Mouse (Mus musculus) hindbrain, embryonic 16.5 days (tissue): ENCODE data around the gene Neurog3. TPM values are rescaled to one million over a fixed set of nuclear protein-coding genes. Genes with fewer than 3 reads are reported as not detected.
A peak's percentile ranks its signal among the peaks of the same experiment; 100 is the strongest.

ENCODE experiments used
- ATAC-seq: fragments of 200-750 bp; cut with Nextera tagmentation; 2 replicates; pipeline ENCODE4 v1.8.0; 2017; ENCODE audit warnings: moderate TSS enrichment, moderate library complexity
- H3K27ac ChIP-seq: fragments of 300-500 bp; sonication (generic); 2 replicates; pipeline ENCODE4 v1.5.1; 2014; ENCODE audit warnings: low read depth, mild to moderate bottlenecking, control low read depth, low read length, moderate library complexity
- H3K27me3 ChIP-seq: fragments of 300-500 bp; sonication (generic); replicated peaks from 2 replicates; pipeline ENCODE4 v1.6.1; 2014; ENCODE audit warnings: low read length; ENCODE audit not compliant: control insufficient read depth, insufficient read depth
- H3K36me3 ChIP-seq: fragments of 300-500 bp; sonication (generic); 2 replicates; pipeline ENCODE4 v1.6.1; 2014; ENCODE audit warnings: mild to moderate bottlenecking, low read length, moderate library complexity, mixed read lengths; ENCODE audit not compliant: control insufficient read depth, insufficient read depth
- H3K4me1 ChIP-seq: fragments of 300-500 bp; sonication (generic); 2 replicates; pipeline ENCODE4 v1.6.1; 2014; ENCODE audit warnings: low read depth, low read length; ENCODE audit not compliant: control insufficient read depth, insufficient read depth
- H3K4me2 ChIP-seq: fragments of 300-500 bp; sonication (generic); 2 replicates; pipeline ENCODE4 v1.6.1; 2014; ENCODE audit warnings: mild to moderate bottlenecking, low read length, control low read depth, moderate library complexity
- H3K4me3 ChIP-seq: fragments of 300-500 bp; sonication (generic); 2 replicates; pipeline ENCODE4 v1.5.1; 2014; ENCODE audit warnings: mild to moderate bottlenecking, low read length, control low read depth, moderate library complexity
- H3K9ac ChIP-seq: fragments of 300-500 bp; sonication (generic); 2 replicates; pipeline ENCODE4 v1.6.1; 2014; ENCODE audit warnings: low read depth, mild to moderate bottlenecking, control low read depth, low read length, moderate library complexity
- H3K9me3 ChIP-seq: fragments of 300-500 bp; sonication (generic); 2 replicates; pipeline ENCODE4 v1.6.1; 2014; ENCODE audit warnings: mild to moderate bottlenecking, low read length, moderate library complexity; ENCODE audit not compliant: control insufficient read depth
- WGBS: fragments of 180-500 bp; shearing (Covaris S2); extraction: QIAGEN DNeasy Blood & Tissue Kit; methylation state at CpG from one replicate; pipeline ENCODE4 v1.1.7; 2014; 5-methylcytosine and 5-hydroxymethylcytosine counted together
- polyA plus RNA-seq: library from polyadenylated mRNA; unstranded; fragments of >200 nt; fragmentation: Nextera tagmentation; extraction: Ambion mirVana; gene quantifications from 2 replicates; pipeline ENCODE4 v1.2.1, GENCODE M21; 2015

Gene Neurog3
- polyA plus RNA-seq, 1 experiment from 2014 or later: not detected

DNA sequence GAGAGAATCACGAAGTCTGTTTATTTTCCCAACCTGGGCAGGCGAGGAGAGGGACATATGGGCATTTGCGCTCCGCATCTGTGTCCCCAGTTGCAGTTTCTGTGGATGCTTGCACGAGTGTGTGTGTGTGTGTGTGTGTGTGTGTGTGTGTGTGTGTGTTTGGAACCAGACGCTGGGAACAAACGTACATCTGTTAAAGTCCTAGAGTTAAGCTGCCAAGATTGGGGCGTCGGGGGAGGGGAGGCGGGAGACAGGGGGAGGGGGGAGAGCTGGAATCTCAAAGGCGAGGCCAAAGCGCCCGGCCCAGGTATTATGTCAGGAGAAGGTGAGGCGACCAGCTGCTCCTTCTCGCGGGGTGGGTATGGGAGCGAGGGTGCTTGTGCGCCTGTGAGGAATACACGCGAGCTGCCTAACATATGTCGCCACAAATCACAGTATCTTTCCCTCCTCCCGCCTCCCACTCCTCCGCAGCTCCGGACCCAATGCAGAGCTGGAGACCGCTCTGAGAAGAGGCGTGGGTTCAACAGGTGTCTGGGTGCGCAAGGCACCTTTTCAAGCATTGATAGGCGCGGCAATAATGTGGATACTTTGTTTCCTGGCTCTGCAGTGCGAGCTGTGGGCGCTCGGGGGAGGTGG is 4.5 kb upstream of the Neurog3 start:
- Histone ChIP-seq H3K4me2 (peak overlapping the region; percentile 48), H3K9ac (no peak overlapping the region), H3K4me1 (peaks cover 9% of the 10 kb centered on the region), H3K36me3 (no peaks in the 10 kb centered on the region), H3K9me3 (no peaks in the 10 kb centered on the region), H3K27ac (no peak overlapping the region), H3K27me3 (peaks cover 58% of the 10 kb centered on the region), H3K4me3 (peak overlapping the region; percentile 20)
- ATAC-seq: no peak
- 2% methylated on average over 32 of the region's 32 CpGs for WGBS

DNA sequence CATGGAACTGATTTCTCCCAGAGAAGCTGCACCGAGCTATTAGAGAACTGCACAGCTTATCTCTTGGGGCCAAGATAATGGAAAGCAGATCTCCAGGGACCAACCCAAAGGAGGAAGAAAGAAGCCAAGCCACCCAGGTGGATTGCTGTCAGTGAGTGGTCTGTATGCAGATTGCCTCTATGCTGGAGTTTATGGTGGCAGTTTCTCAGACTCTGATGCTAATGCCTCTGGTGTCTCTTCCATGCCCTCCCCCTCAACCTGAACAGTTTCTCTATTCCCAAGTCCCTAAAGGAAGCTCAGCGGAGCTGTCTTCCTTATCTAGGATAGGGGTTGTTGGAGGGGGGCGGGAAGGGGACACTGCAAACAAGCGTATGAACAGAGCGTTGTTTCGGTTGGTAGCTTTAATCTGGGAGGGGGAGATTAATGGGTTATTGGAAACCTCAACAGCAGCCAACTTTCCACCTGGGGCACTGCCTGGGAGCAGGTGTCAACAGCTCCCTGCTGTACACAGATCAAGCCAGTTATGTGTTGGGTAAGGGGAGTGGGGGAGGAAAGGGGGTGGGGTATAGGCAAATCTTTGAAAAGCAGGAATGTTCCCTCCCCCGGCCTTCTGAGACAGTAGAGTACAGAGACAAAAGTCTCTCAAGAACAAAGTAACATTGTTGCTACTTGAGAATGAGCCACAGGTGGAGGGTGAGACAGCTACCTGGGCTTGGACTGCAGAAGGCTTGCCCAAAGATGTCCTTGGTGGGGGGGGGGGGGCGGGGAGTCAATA is 3.0 kb downstream of the Neurog3 start:
- WGBS: 4% methylated on average over 8 of the region's 8 CpGs
- Histone ChIP-seq H3K9ac (no peak overlapping the region), H3K27ac (no peak overlapping the region), H3K9me3 (no peaks in the 10 kb centered on the region), H3K36me3 (no peaks in the 10 kb centered on the region), H3K4me3 (no peak overlapping the region), H3K4me2 (no peak overlapping the region), H3K27me3 (peaks cover 56% of the 10 kb centered on the region), H3K4me1 (peaks cover 9% of the 10 kb centered on the region)
- no peak for ATAC-seq

DNA sequence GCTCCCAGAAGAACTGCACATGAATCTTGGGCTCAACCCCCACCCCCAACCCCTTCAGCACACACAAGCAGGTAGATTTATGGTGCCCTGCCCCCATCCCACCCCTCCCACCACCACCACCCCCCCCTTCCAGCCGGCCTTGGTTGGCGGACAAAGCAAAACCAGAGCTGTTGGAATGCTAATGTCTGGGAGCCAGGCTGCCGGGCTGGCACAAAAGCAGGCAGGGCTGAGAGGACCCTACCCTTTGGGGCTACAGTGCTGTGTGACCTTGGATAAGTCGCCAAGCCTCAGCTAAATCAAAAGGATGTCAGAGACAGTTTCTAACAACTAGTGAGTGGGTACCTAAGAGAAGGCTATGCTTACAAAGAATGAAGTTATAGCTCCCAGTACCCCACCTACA is 4.3 kb downstream of the Neurog3 start:
- no peak for ATAC-seq
- Histone ChIP-seq H3K9ac (no peak overlapping the region), H3K4me3 (no peak overlapping the region), H3K9me3 (no peaks in the 10 kb centered on the region), H3K27me3 (peaks cover 44% of the 10 kb centered on the region), H3K4me1 (peaks cover 9% of the 10 kb centered on the region), H3K27ac (no peak overlapping the region), H3K4me2 (no peak overlapping the region), H3K36me3 (no peaks in the 10 kb centered on the region)
- WGBS: 0% methylated on average over 4 of the region's 4 CpGs

DNA sequence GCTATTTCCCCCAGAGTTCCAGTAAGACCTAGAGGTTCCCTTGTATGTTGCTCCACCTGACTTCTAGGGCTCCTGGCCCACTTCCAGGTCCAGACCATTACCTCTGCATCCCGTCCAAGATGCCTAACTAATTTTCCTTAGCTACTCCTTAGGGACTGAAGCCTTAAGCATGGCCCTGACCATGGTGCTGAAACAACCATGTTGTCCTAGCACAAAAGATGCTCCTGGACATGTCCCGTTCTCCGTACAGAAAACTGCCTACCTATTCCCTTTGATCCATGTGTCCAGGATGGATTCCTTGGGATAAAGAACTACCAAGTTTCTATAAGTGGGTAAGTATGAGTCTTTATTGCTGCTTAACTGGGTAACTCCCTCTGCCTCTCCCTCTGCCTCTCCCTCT is 5.2 kb downstream of the Neurog3 start:
- no peak overlapping the region for H3K4me3 ChIP-seq
- no peak for ATAC-seq
- H3K4me2 ChIP-seq: no peak overlapping the region
- no peaks in the 10 kb centered on the region for H3K36me3 ChIP-seq
- H3K27ac ChIP-seq: no peak overlapping the region
- peaks cover 35% of the 10 kb centered on the region for H3K27me3 ChIP-seq
- WGBS: 16% methylated on average over 3 of the region's 3 CpGs
- no peak overlapping the region for H3K9ac ChIP-seq
- peaks cover 2% of the 10 kb centered on the region for H3K4me1 ChIP-seq
- H3K9me3 ChIP-seq: no peaks in the 10 kb centered on the region

DNA sequence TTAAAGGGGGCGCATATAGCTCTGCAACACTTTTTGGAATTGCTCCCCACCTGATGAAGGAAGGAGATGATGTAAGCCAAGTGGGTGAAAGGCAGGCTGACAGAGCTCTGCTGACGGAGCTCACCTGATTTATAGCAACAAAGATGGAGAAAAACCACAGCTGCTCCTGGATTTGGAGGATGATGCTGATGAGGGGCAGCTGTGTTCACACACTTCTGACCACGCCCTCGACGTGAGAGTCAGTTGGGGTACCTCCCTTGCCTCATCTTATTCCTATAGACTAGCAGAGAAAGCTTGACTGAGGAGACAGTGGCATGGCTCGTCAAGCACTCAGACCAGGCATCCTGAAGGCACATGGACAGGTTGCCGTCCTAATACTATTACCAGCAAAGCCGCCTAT is 10.9 kb downstream of the Neurog3 start, which contains the start of gene Fam241b:
Fam241b (minus strand) TSS at position 101 of the 400 bp plus-strand sequence.
- peaks cover 11% of the 10 kb centered on the region; the same call in 1 of the 2 replicates for H3K27me3 ChIP-seq
- no peak within 1 kb of the TSS for H3K27ac ChIP-seq
- no peaks in the 10 kb centered on the region for H3K36me3 ChIP-seq
- no peak within 1 kb of the TSS; the same call in 1 of the 2 replicates for H3K9ac ChIP-seq
- no peak within 1 kb of the TSS for H3K4me2 ChIP-seq
- WGBS: 69% methylated on average over 8 of the region's 8 CpGs
- no peaks in the 10 kb centered on the region for H3K9me3 ChIP-seq
- no peak for ATAC-seq
- no peaks in the 10 kb centered on the region for H3K4me1 ChIP-seq
- no peak within 1 kb of the TSS for H3K4me3 ChIP-seq

DNA sequence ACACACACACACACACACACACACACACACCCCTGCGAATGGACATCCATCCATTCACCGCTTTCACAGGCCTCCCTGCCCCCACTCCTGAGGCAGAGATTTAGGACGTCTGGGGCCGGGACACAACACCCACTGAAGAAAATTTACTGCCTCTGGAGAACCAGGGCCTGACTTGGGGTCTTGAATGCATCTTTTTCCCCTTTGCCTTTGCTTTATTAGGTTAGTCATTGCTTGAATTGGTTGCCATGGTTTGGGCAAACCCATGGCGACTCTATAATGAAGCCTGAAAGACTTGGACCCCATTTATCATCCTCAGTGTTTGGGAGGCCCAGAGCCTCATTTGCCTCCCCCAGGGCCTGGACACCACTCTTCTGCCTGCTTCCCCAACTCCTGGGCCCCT is 13.1 kb downstream of the Neurog3 start:
- ATAC-seq: no peak
- WGBS: 31% methylated on average over 5 of the region's 5 CpGs
- Histone ChIP-seq H3K9ac (no peak overlapping the region), H3K36me3 (no peaks in the 10 kb centered on the region), H3K4me2 (no peak overlapping the region), H3K27ac (no peak overlapping the region), H3K4me3 (no peak overlapping the region), H3K27me3 (peaks cover 17% of the 10 kb centered on the region), H3K9me3 (no peaks in the 10 kb centered on the region), H3K4me1 (no peaks in the 10 kb centered on the region)

DNA sequence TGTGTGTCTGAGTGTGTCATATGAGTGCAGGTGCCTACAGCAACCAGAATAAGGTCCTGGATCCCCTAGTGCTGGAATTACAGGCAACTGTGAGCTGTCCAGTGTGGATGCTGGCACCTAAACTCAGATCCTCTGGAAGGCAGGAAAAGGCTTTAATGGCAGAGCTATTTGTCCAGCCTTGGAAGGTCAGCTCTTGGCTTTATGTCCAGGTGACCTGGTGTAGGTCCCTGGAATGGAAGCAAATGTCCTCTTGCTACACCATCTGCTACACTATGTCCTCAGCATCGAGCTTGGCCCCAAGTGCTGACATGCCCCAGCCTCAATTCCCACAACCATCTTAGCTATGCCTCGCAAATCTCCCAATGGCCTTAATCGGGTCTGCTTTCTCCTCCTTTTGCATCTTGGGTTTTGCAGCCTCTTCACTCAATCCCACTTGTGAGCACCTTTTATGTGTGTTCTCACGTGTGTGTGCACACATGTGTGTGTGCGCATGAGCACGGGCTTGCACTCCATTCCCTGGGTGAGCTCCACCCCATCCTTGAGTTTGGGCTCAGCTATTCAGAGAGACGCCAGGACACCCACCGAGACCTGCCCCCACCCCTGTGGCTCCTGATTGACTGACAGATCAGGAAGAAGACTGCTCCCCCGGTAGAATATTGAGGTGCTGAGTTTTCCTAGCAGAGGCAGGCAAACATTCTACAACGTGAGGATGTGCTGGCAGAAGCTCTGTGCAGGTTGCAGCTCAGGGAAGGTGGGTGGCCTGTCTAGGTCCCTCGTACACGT is 14.8 kb downstream of the Neurog3 start:
- H3K27me3 ChIP-seq: peaks cover 20% of the 10 kb centered on the region
- no peaks in the 10 kb centered on the region for H3K4me1 ChIP-seq
- ATAC-seq: no peak
- no peaks in the 10 kb centered on the region for H3K9me3 ChIP-seq
- H3K9ac ChIP-seq: no peak overlapping the region
- no peak overlapping the region for H3K4me3 ChIP-seq
- no peak overlapping the region for H3K4me2 ChIP-seq
- no peaks in the 10 kb centered on the region for H3K36me3 ChIP-seq
- 43% methylated on average over 12 of the region's 12 CpGs for WGBS
- H3K27ac ChIP-seq: no peak overlapping the region

DNA sequence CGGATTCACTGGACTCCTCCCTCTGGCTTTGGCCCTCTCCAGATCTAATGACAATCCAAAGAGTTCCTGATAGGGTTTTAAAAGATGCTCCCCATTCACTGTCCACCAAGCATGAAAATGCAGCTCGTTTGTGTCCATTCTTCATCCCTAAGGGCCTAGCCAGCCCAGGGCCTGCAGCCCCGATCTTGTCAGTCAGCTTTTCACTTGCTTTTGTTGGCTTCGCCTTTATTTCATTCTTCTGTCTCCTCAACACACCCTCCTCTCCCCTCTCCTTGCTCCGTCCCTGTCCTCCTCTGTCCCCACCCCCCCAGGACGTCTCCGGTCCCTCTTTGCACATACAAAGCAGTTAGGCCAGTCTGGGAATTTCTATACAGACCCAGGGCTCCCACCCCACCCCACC is 17.0 kb downstream of the Neurog3 start:
- 13% methylated on average over 7 of the region's 7 CpGs for WGBS
- no peak overlapping the region for H3K27ac ChIP-seq
- H3K4me1 ChIP-seq: no peaks in the 10 kb centered on the region
- H3K9ac ChIP-seq: no peak overlapping the region
- H3K27me3 ChIP-seq: peaks cover 12% of the 10 kb centered on the region
- no peaks in the 10 kb centered on the region for H3K36me3 ChIP-seq
- ATAC-seq: no peak
- no peak overlapping the region for H3K4me3 ChIP-seq
- no peak overlapping the region for H3K4me2 ChIP-seq
- H3K9me3 ChIP-seq: peaks cover 9% of the 10 kb centered on the region; the same call in 1 of the 2 replicates

DNA sequence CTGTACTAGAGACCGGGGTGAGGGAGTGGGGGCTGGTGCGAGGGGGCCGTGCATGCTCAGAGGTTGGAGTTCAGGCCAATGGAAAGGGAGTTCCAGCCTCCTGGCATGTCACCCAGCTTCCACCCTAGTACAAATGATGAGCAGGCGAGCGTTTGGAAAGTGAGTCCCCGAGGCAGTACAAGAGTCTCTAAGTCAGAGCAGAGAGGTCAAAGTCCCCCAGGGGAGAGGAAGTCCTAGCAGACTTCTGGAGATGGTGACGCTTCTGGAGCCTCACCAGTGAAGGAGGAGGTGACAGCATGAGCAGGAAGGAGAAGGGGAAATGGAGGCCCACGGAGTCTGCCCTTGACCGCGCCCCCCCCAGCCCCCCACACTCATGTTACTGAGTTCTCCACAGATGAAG is 29.5 kb downstream of the Neurog3 start:
- 49% methylated on average over 10 of the region's 10 CpGs for whole genome bisulfite sequencing
- ATAC-seq: no peak

More for the DNA sequence above, 29.5 kb downstream of the Neurog3 start:
- H3K27ac ChIP-seq: no peak overlapping the region
- no peaks in the 10 kb centered on the region for H3K4me1 ChIP-seq
- no peaks in the 10 kb centered on the region for H3K9me3 ChIP-seq
- H3K9ac ChIP-seq: no peak overlapping the region
- no peak overlapping the region for H3K4me3 ChIP-seq
- H3K36me3 ChIP-seq: no peaks in the 10 kb centered on the region
- no peaks in the 10 kb centered on the region for H3K27me3 ChIP-seq
- H3K4me2 ChIP-seq: no peak overlapping the region
